Mouse (Mus musculus) thymus, adult 2 months (tissue): Measurements from ENCODE around the gene Map3k14.

ENCODE experiments used
- CTCF ChIP-seq: fragments of 200-500 bp; IDR thresholded peaks from 2 replicates; pipeline ENCODE4 v1.5.1; 2012; ENCODE audit warnings: mild to moderate bottlenecking, control low read depth, low read length, moderate library complexity, borderline replicate concordance; ENCODE audit not compliant: control insufficient read depth, poor library complexity, insufficient read depth; ENCODE audit errors: extremely low read depth
- POLR2A ChIP-seq: fragments of 200-500 bp; IDR thresholded peaks from 2 replicates; pipeline ENCODE4 v1.6.1; 2012; ENCODE audit warnings: mild to moderate bottlenecking, low read length, control low read depth, moderate library complexity; ENCODE audit not compliant: control insufficient read depth, poor library complexity, insufficient read depth; ENCODE audit errors: extremely low read depth

DNA sequence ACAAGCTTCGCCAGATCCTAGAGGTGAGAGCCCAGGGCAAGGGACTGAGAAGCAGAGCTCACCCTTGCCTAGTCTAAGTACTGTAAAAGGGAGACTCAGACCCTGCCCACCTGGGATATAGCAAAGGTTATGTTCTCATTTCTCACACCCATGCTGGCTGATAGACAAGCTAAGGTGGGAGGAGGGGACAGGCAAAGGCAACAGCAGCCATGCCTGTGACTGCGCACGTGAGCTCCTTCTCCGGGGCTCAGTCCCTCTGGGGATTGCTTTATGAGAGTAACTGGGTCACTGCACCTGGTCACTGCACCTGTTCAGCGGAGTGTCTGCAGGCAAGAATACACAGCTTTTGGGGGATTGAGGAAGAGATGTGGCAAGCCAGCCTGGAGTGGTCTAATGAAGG lies 71.6 kb downstream of the Map3k14 start:
- no peak for TF ChIP-seq POLR2A
- no peak for TF ChIP-seq CTCF
